Mouse (Mus musculus): ENCODE measurements at regions not wholly inside any gene's neighbourhood (a gene's known extent, or its start where the extent isn't known, plus 50 kb on each side); places are given as distances from the start of the nearest gene placed in this dataset.

DNA sequence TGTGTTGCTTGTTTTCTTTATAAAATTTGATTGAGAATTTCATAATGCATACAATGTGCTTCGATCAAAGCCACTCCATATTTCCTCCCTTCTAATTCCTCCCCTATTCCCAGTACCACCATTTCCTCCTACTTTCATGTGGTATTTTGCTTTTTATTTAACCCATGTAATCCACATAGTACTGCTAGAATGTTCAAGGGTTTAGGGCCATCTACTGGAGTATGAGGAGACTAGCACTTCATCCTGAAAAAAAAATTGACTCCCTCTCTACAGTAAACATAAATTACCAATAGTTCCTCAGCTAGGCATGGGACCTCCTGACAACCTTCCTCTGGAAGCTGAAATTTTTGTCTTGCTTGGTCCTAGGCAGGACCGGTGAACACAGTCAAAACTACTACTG is 163.0 kb downstream of the Gpr165 start:
- DNase-seq: no peak
- H3K27ac ChIP-seq: no peak overlapping the region
- H3K4me3 ChIP-seq: no peak overlapping the region
- no peak for TF ChIP-seq CTCF (IDR thresholded peaks at IDR 0.05)
- intact Hi-C loops (cut with DNase I): no loop called here

DNA sequence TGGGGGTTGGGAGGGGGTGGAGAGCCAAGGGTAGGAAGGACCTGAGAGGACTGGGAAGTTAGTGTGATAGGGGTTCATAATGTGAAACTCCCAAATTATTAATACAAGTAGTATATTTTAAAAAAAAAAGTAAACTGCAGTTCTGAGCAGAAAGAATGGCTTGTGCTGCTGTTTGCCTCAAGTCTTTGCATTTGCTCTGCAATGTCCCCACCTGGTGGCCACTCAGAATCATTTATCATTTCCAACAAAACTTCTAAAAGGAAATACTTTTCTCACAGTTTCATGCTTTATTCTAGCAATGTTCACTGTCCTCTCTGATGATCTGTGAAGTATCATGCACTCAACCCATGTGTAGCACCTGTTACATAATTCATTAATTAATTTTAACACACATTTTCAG is 165.5 kb downstream of the Gpr165 start:
- peak; percentile 42 for TF ChIP-seq CTCF (IDR thresholded peaks at IDR 0.05)
- intact Hi-C loops (cut with DNase I): no loop called here
- DNase-seq: no peak
- H3K4me3 ChIP-seq: no peak overlapping the region
- H3K27ac ChIP-seq: no peak overlapping the region

- intact Hi-C loops (cut with DNase I): no loop called here
- DNase-seq: no peak
- H3K27ac ChIP-seq: no peak overlapping the region
- no peak for TF ChIP-seq CTCF (IDR thresholded peaks at IDR 0.05)
- H3K4me3 ChIP-seq: no peak overlapping the region
These were observed 165.9 kb downstream of the Gpr165 start for GRCm38 (mm10) chrX:96879154-96879553.

DNA sequence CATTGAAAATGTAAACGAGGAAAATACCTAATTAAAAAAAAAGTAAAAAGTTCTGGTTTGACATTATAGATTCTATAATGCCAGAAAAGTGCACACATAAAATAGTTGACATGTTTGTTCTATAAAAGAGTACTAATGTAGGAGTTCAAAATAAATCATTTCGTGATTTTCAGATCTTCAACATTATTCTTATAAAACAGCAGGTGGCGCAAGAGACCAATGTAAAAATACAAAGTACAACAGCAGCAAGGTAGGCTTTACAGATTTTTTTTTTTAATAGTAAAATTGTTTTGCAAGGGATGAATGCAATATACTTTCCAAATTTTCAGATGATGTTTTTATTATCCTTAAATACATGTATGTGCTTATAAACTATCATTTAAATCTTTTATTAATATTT is 171.8 kb upstream of the Pgr15l start:
- H3K4me3 ChIP-seq: no peak overlapping the region
- no peak overlapping the region for H3K27ac ChIP-seq
- intact Hi-C loops (cut with DNase I): loop anchor here (2.0 kb wide), 1 partner anchor 534 kb away; no protein-coding TSS in a partner anchor
- DNase-seq: no peak
- TF ChIP-seq CTCF (IDR thresholded peaks at IDR 0.05): peak; percentile 59
